Mouse (Mus musculus) E14TG2a.4 (cell line): ENCODE measurements around the gene Ubn1.

Experiments
- CTCF ChIP-seq: conservative IDR thresholded peaks from 2 replicates; pipeline ENCODE4 v1.5.1; 2014; ENCODE audit warnings: low read length
- NANOG ChIP-seq: IDR thresholded peaks from 2 replicates; pipeline ENCODE4 v1.6.1; 2014; ENCODE audit warnings: borderline replicate concordance, low read length, mixed read lengths
- POU5F1 ChIP-seq: IDR thresholded peaks from 2 replicates; pipeline ENCODE4 v1.6.1; 2014; ENCODE audit warnings: low read length, borderline replicate concordance

GRCm38 (mm10) chr16:5011285-5011684 lies 38.6 kb upstream of the Ubn1 start:
- no peak for TF ChIP-seq CTCF
- TF ChIP-seq POU5F1: no peak
- TF ChIP-seq NANOG: no peak
